Mouse (Mus musculus) liver, embryonic 14.5 days (tissue): Measurements from ENCODE around the gene Helq. TPM values are rescaled to one million over a fixed set of nuclear protein-coding genes. Genes with fewer than 3 reads are reported as not detected.

Experiments used
- ATAC-seq: fragments of 200-750 bp; cut with Nextera tagmentation; 2 replicates; pipeline ENCODE4 v1.8.0; 2017; ENCODE audit warnings: moderate number of reproducible peaks, mild to moderate bottlenecking, moderate library complexity; ENCODE audit not compliant: insufficient read depth
- DNase-seq, 3 experiments: peaks; one replicate each; pipeline ENCODE4 v3.0.0-alpha.2; 2012 to 2013; ENCODE audit warnings: low read depth in 3 of 3, low spot score in 3 of 3
- H3K27ac ChIP-seq: fragments of 300-500 bp; sonication (generic); 2 replicates; pipeline ENCODE4 v1.5.1; 2014; ENCODE audit warnings: moderate library complexity, mild to moderate bottlenecking, control low read depth, inconsistent platforms
- H3K27me3 ChIP-seq: fragments of 300-500 bp; sonication (generic); 2 replicates; pipeline ENCODE4 v1.6.1; 2014; ENCODE audit warnings: mild to moderate bottlenecking, low read length, moderate library complexity; ENCODE audit not compliant: control insufficient read depth, insufficient read depth
- H3K36me3 ChIP-seq: fragments of 300-500 bp; sonication (generic); replicated peaks from 2 replicates; pipeline ENCODE4 v1.6.1; 2014; ENCODE audit warnings: low read depth; ENCODE audit not compliant: control insufficient read depth, insufficient read depth
- H3K4me1 ChIP-seq, 2 experiments: fragments of 200-500 bp in 1 of 2; fragments of 300-500 bp in 1 of 2; sonication (generic) in 1 of 2; replicated peaks; 2 replicates each; pipeline ENCODE4 v1.6.1; 2012 to 2014; ENCODE audit warnings: antibody characterized with exemption in 1 of 2, inconsistent platforms in 1 of 2, low read length in 1 of 2; ENCODE audit not compliant: control insufficient read depth in 2 of 2, insufficient read depth in 2 of 2
- H3K4me2 ChIP-seq: fragments of 300-500 bp; sonication (generic); 2 replicates; pipeline ENCODE4 v1.6.1; 2014; ENCODE audit warnings: low read depth, mild to moderate bottlenecking, control low read depth, moderate library complexity
- H3K4me3 ChIP-seq, 2 experiments: fragments of 200-500 bp in 1 of 2; fragments of 300-500 bp in 1 of 2; sonication (generic) in 1 of 2; 2 replicates each; pipeline ENCODE4 v1.5.1; 2012 to 2014; ENCODE audit warnings: low read depth in 2 of 2, low read length in 2 of 2, mild to moderate bottlenecking in 2 of 2, control low read depth in 1 of 2, inconsistent platforms in 1 of 2, moderate library complexity in 1 of 2; ENCODE audit not compliant: insufficient read depth in 1 of 2
- H3K9ac ChIP-seq: fragments of 300-500 bp; sonication (generic); replicated peaks from 2 replicates; pipeline ENCODE4 v1.6.1; 2014; ENCODE audit warnings: mild to moderate bottlenecking, control low read depth, moderate library complexity
- H3K9me3 ChIP-seq: fragments of 300-500 bp; sonication (generic); 2 replicates; pipeline ENCODE4 v1.6.1; 2016; ENCODE audit warnings: low read length, mixed read lengths; ENCODE audit not compliant: control insufficient read depth
- CTCF ChIP-seq: IDR thresholded peaks from 2 replicates; pipeline ENCODE4 v1.5.1; 2016; ENCODE audit warnings: antibody characterized with exemption, low read depth, control low read depth
- EP300 ChIP-seq: IDR thresholded peaks from 2 replicates; pipeline ENCODE4 v1.6.1; 2016; ENCODE audit warnings: antibody characterized with exemption, low read depth
- WGBS: fragments of 180-500 bp; shearing (Covaris S2); extraction: QIAGEN DNeasy Blood & Tissue Kit; methylation state at CpG from one replicate; pipeline ENCODE4 v1.1.7; 2014; ENCODE audit not compliant: insufficient replicate concordance; 5-methylcytosine and 5-hydroxymethylcytosine counted together
- polyA plus RNA-seq, 2 experiments: library from polyadenylated mRNA; depleted of rRNA in 1 of 2; stranded (reverse) in 1 of 2; unstranded in 1 of 2; fragments of >200 nt; fragmentation: Nextera tagmentation in 1 of 2; extraction: Ambion mirVana in 1 of 2; gene quantifications; 2 replicates each; pipeline versions ENCODE4 v1.2.1 to v1.2.3; 2012 to 2014

The Helq gene
- polyA plus RNA-seq, 2 experiments: 12.2 to 13.9 TPM

- no peak for ATAC-seq
- no peak for DNase-seq
- no peaks in the 10 kb centered on the region for H3K9me3 ChIP-seq
- H3K4me3 ChIP-seq: no peak overlapping the region
- peaks cover 63% of the 10 kb centered on the region for H3K36me3 ChIP-seq
- TF ChIP-seq EP300: no peak
- no peak for TF ChIP-seq CTCF
- H3K4me1 ChIP-seq: no peaks in the 10 kb centered on the region
- 78% methylated on average over 4 of the region's 4 CpGs for WGBS
- H3K4me2 ChIP-seq: no peak overlapping the region
- H3K27ac ChIP-seq: no peak overlapping the region
- no peaks in the 10 kb centered on the region for H3K27me3 ChIP-seq
- no peak overlapping the region for H3K9ac ChIP-seq
Observed at GRCm38 (mm10) chr5:100771575-100771974, 26.8 kb downstream of the Helq start.

- no peaks in the 10 kb centered on the region for H3K27me3 ChIP-seq
- no peak for DNase-seq
- no peaks in the 10 kb centered on the region for H3K4me1 ChIP-seq
- no peak for TF ChIP-seq EP300
- TF ChIP-seq CTCF: no peak
- H3K4me3 ChIP-seq: no peak overlapping the region
- H3K9me3 ChIP-seq: no peaks in the 10 kb centered on the region
- no peak for ATAC-seq
- H3K4me2 ChIP-seq: no peak overlapping the region
- 91% methylated on average over 7 of the region's 7 CpGs for WGBS
- peaks cover 58% of the 10 kb centered on the region for H3K36me3 ChIP-seq
- H3K27ac ChIP-seq: no peak overlapping the region
- H3K9ac ChIP-seq: no peak overlapping the region
Observed at GRCm38 (mm10) chr5:100766026-100766425, 32.4 kb downstream of the Helq start.

DNA sequence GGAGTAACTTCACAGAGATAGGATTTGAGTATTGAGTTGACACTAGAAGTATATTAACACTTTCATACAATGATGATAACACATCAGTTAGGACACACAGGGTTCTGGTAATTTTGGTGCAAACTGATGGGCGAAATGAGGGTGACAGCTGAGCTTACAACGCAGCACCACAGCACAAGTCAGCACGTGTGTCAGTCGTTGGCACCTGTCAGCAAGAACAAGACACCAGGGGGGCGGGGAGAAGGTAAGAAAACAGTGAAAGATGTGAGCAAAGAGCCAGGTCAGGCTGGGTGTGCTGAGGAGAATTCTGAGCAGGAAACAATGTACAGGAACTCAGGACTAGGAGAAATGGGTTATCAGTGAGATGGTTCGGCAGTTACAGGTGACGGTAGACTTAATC, 36.7 kb downstream of the Helq start:
- Histone ChIP-seq H3K9me3 (no peaks in the 10 kb centered on the region), H3K27ac (no peak overlapping the region), H3K36me3 (peaks cover 24% of the 10 kb centered on the region), H3K27me3 (no peaks in the 10 kb centered on the region), H3K4me2 (no peak overlapping the region), H3K9ac (no peak overlapping the region), H3K4me1 (no peaks in the 10 kb centered on the region), H3K4me3 (no peak overlapping the region)
- 84% methylated on average over 7 of the region's 7 CpGs for WGBS
- TF ChIP-seq CTCF: no peak
- no peak for TF ChIP-seq EP300
- no peak for DNase-seq
- ATAC-seq: no peak

- H3K4me1 ChIP-seq: no peaks in the 10 kb centered on the region
- no peaks in the 10 kb centered on the region for H3K27me3 ChIP-seq
- H3K4me2 ChIP-seq: no peak overlapping the region
- WGBS: 79% methylated on average over 10 of the region's 10 CpGs
- H3K9me3 ChIP-seq: no peaks in the 10 kb centered on the region
- H3K4me3 ChIP-seq: no peak overlapping the region
- TF ChIP-seq EP300: no peak
- no peak for TF ChIP-seq CTCF
- no peak overlapping the region for H3K9ac ChIP-seq
- peaks cover 19% of the 10 kb centered on the region for H3K36me3 ChIP-seq
- DNase-seq (no peak), ATAC-seq (no peak)
- no peak overlapping the region for H3K27ac ChIP-seq
Observed at GRCm38 (mm10) chr5:100760049-100760663, 38.2 kb downstream of the Helq start.

GRCm38 (mm10) chr5:100758121-100758520, 40.3 kb downstream of the Helq start:
- Histone ChIP-seq H3K4me2 (no peak overlapping the region), H3K9ac (no peak overlapping the region), H3K4me3 (no peak overlapping the region), H3K9me3 (no peaks in the 10 kb centered on the region), H3K27ac (no peak overlapping the region), H3K4me1 (no peaks in the 10 kb centered on the region), H3K36me3 (peaks cover 9% of the 10 kb centered on the region), H3K27me3 (no peaks in the 10 kb centered on the region)
- DNase-seq (no peak), ATAC-seq (no peak)
- TF ChIP-seq EP300: no peak
- 81% methylated on average over 5 of the region's 5 CpGs for WGBS
